Mouse (Mus musculus): ENCODE measurements around the gene Gm45837.
"Not testable (repeated sequence)": the region's sequence is repeated elsewhere in the genome, so short reads cannot be mapped to it uniquely, and the experiment has no call there.

The Gm45837 gene

GRCm38 (mm10) chr7:101541734-101542133 lies 131.0 kb downstream of the Gm45837 start:
- in situ Hi-C loops (cut with MseI, MboI), result loop anchor here in 1 of 2 experiments (25.0 kb wide), 1 partner anchor 104 kb away; no protein-coding TSS in a partner anchor

GRCm38 (mm10) chr7:101547651-101548050 lies 137.0 kb downstream of the Gm45837 start:
- in situ Hi-C loops (cut with MseI, MboI), result loop anchor here in 1 of 2 experiments (25.0 kb wide), 1 partner anchor 110 kb away; no protein-coding TSS in a partner anchor

- in situ Hi-C loops (cut with MseI, MboI), result loop anchor here in 1 of 2 experiments (25.0 kb wide), 1 partner anchor 112 kb away; no protein-coding TSS in a partner anchor
These were observed 138.6 kb downstream of the Gm45837 start for GRCm38 (mm10) chr7:101549266-101549665.

- in situ Hi-C loops (cut with MseI, MboI), result no loop called here
These were observed 140.2 kb downstream of the Gm45837 start for GRCm38 (mm10) chr7:101550686-101551485.

GRCm38 (mm10) chr7:101551530-101551929 lies 140.8 kb downstream of the Gm45837 start:
- in situ Hi-C loops (cut with MseI, MboI), result no loop called here

- in situ Hi-C loops (cut with MseI, MboI), result not testable (repeated sequence)
These were observed 144.8 kb downstream of the Gm45837 start for GRCm38 (mm10) chr7:101555473-101555872.

GRCm38 (mm10) chr7:101557391-101557790 lies 146.7 kb downstream of the Gm45837 start:
- in situ Hi-C loops (cut with MseI, MboI), result no loop called here

- in situ Hi-C loops (cut with MseI, MboI), result not testable (repeated sequence)
These were observed 148.7 kb downstream of the Gm45837 start for GRCm38 (mm10) chr7:101559393-101559792.
